Mouse (Mus musculus): ENCODE data around the gene Nfe2. TPM values are rescaled to one million over a fixed set of nuclear protein-coding genes. Genes with fewer than 3 reads are reported as not detected.
A peak's percentile ranks its signal among the peaks of the same experiment; 100 is the strongest.

The Nfe2 gene
- total RNA-seq, 4 experiments from 2014 or later = not detected

- DNase-seq (ENCODE audit: low spot score in 2 of 2) = no peak
Measured at GRCm38 (mm10) chr15:103221386-103221785, 36.8 kb downstream of the Nfe2 start.

GRCm38 (mm10) chr15:103220785-103221184 lies 37.4 kb downstream of the Nfe2 start:
- DNase-seq (ENCODE audit: low spot score in 2 of 2) = no peak

GRCm38 (mm10) chr15:103216052-103216451 lies 42.2 kb downstream of the Nfe2 start:
- DNase-seq (ENCODE audit: low spot score in 2 of 2) = no peak

GRCm38 (mm10) chr15:103214971-103215907 lies 43.0 kb downstream of the Nfe2 start:
- DNase-seq (ENCODE audit: low spot score in 2 of 2) = peak; percentile 82 to 83

- no peak for DNase-seq (ENCODE audit: low spot score in 2 of 2)
Measured at GRCm38 (mm10) chr15:103214149-103214548, 44.1 kb downstream of the Nfe2 start.

GRCm38 (mm10) chr15:103205156-103205555 lies 53.0 kb downstream of the Nfe2 start:
- DNase-seq (ENCODE audit: low spot score in 2 of 2) = no peak

GRCm38 (mm10) chr15:103202088-103202793 lies 56.0 kb downstream of the Nfe2 start:
- DNase-seq (ENCODE audit: low spot score in 2 of 2) = no peak

Small RNAs within 50 kb of the gene (microRNA-seq; reads per million reads assigned to microRNA genes)
- gene Mir148b = 43.4 to 80.1 reads per million in 2 experiments

Other genes starting within 250 kb of the Nfe2 start
- gene Hoxc4, start 239.5 kb downstream of the Nfe2 start, total RNA-seq (2022) = not detected
- 10 to 100 TPM; 13.2 to 21.6 (median 17.3) TPM for gene Smug1, start 91.3 kb downstream of the Nfe2 start, total RNA-seq (2022)
- 100 to 1,000 TPM; 170 to 209 (median 180) TPM for gene Cbx5, start 18.6 kb downstream of the Nfe2 start, total RNA-seq (2022)
- gene Hnrnpa1, start 18.0 kb downstream of the Nfe2 start, total RNA-seq (2022) = 100 to 1,000 TPM; 257 to 295 (median 288) TPM
- 100 to 1,000 TPM in 1 of 4 experiments, 10 to 100 TPM in 3; 90.6 to 100 (median 94.2) TPM for gene Copz1, start 14.3 kb upstream of the Nfe2 start, total RNA-seq (2022)
- gene Gpr84, start 52.2 kb upstream of the Nfe2 start, total RNA-seq (2022) = 1 to 10 TPM in 2 of 4 experiments, under 1 TPM in 2; 0.35 to 9.3 (median 4.4) TPM
- 10 to 100 TPM; 37.9 to 55.5 (median 47.0) TPM for gene Zfp385a, start 81.7 kb upstream of the Nfe2 start, total RNA-seq (2022)
- gene Itga5, start 108.4 kb upstream of the Nfe2 start, total RNA-seq (2022) = 1 to 10 TPM; 1.8 to 4.8 (median 2.9) TPM
- not detected for gene Gtsf1, start 172.1 kb upstream of the Nfe2 start, total RNA-seq (2022)
- gene Gtsf2, start 190.1 kb upstream of the Nfe2 start, total RNA-seq (2022) = not detected
- 10 to 100 TPM in 2 of 4 experiments, 1 to 10 TPM in 2; 7.4 to 29.6 (median 17.0) TPM for gene Nckap1l, start 195.4 kb upstream of the Nfe2 start, total RNA-seq (2022)
- gene Pde1b, start 244.6 kb upstream of the Nfe2 start, total RNA-seq (2022) = 100 to 1,000 TPM in 3 of 4 experiments, 10 to 100 TPM in 1; 99.3 to 111 (median 103) TPM